Mouse (Mus musculus) megakaryocyte-erythroid progenitor cell, adult 5-6 weeks (primary cell): ENCODE data around the gene Pitpna. TPM values are rescaled to one million over a fixed set of nuclear protein-coding genes. Genes with fewer than 3 reads are reported as not detected.

Source experiments
- ATAC-seq: replicated peaks from 2 replicates; pipeline ENCODE4 v1.8.0; 2016; ENCODE audit warnings: mild to moderate bottlenecking, inconsistent platforms; ENCODE audit not compliant: severe bottlenecking, poor library complexity, low FRiP score, low TSS enrichment
- total RNA-seq, 2 experiments: library from RNA; stranded (forward) in 1 of 2; stranded (reverse) in 1 of 2; fragments of 200-1000, 215-1000 nt in 1 of 2; fragments of >200 nt in 1 of 2; fragmentation: Nextera tagmentation in 1 of 2; gene quantifications; 2 replicates each; pipeline ENCODE4 v1.2.3; 2014 to 2017

Pitpna gene
- total RNA-seq, 2 experiments from 2014 or later, result 58.2 to 96.5 TPM

DNA sequence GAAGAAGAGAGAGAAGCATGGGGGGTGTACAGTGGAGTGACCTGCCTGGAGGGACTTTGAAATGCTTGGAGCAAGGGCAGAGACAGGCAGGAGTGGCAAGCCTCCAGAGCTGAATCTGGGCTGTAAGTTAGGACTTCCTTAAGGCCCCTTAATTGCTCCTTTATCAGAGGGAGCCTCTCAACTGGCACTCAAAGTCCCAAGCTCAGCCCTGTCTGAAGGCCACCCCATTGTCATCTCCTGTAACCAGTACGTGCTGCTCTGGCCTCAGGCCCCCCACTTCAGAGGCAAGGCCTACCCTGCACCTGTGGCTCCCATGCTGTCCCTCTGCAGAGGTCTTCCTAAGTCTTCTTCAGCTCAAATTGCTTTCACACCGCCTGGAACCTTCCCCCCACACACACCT lies 4.4 kb upstream of the Pitpna start:
- ATAC-seq, result no peak

GRCm38 (mm10) chr11:75585061-75585460 lies 2.8 kb upstream of the Pitpna start:
- no peak for ATAC-seq

DNA sequence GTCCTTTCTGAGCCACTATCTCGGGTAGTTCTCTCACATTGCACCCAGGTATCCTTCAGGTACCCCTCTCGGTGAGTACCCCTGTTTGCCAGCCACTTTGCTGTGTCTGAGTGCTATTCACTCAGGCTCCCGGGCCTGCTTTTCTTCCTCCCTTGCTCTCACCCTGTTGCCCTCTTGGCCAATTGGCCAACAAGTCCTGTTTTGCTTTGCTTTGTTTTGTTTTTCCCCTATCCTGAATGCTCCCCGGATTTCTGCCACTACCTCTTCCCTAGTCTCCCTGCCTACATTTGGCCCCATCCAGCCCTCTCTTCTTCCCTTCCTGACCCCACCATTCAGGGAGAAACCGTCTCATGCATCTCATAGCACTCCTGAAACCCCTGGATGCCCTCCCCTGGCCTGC lies 1.9 kb upstream of the Pitpna start:
- no peak for ATAC-seq

DNA sequence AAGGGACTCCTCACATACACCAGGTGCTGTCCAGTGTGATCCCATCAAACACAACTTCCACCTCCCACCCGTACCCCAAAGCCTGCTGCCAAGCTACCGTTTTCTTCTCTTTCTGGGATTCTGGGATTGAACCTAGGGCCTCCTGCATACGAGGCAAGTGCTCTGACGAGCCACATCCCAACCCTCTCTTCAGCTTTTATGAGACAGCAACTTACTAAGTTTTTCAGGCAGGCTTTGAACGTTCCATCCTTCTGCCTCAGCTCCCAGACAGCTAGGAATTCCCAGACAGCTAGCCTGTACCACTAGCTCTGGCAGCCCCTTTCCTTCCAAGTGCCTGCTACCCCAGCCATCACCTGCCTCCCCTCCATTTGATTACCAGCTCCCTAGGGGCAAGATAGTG lies 934 bp upstream of the Pitpna start:
- no peak for ATAC-seq

DNA sequence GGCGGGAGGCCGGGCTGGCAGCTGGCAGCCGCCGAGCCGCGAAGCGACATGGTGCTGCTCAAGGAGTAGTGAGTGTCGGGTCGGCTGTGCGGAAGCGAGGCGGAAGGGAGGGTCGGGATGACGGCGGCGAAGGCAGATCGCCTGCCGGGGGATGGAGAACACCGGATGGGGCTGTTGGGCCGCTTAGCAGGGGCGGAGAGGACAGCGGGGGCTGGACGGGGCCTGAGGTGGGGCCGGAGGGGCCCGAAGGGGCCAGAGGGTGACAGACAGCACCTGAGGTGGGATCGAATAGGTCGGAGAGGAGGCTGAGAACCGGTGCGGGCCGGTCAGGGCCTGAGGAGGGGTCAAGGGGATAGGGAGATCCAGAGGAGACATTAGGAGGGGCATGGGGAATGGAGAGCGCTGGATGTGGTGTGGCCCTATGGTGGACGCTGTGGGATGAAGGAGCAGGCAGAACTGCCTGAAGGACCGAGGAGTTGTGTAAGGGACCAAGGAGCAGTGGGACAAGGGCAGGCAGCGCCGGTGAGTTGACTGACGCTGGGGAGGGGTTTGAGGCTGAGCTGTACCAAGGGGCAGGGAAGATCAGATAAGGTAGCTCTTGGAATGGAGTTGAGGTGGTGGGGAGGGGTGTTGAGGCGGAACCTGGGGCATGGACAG lies 516 bp downstream of the Pitpna start:
- ATAC-seq, result peak; percentile 14; the same call in 1 of the 2 replicates

- no peak for ATAC-seq
Measured at GRCm38 (mm10) chr11:75592612-75593011, 4.7 kb downstream of the Pitpna start.

DNA sequence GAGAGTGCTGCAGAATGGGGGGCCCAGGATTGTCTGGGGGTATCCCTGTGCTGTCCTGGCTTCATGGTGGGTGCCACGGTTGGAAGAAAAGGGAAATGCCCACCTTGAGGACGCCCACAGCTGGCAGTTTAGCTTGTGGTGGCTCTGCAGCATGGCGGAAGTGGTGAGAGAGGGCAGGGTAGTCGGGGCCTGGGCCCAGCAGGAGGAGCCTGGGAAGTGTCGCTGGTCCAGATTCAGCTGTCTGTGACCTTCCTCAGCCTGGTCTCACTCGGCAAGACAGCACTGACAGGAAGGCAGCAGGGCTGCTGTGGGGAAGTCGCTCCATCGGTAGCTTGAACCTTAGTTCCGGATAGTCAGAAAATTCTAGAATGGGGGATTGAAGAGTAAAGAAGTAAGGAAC lies 6.5 kb downstream of the Pitpna start:
- ATAC-seq, result 0 out of 2 replicates have a peak, but pooled peaks have one; percentile 19

GRCm38 (mm10) chr11:75595404-75595803 lies 7.5 kb downstream of the Pitpna start:
- ATAC-seq, result peak; percentile 36; the same call in 1 of the 2 replicates

- ATAC-seq, result no peak
Measured at GRCm38 (mm10) chr11:75595816-75596215, 7.9 kb downstream of the Pitpna start.

DNA sequence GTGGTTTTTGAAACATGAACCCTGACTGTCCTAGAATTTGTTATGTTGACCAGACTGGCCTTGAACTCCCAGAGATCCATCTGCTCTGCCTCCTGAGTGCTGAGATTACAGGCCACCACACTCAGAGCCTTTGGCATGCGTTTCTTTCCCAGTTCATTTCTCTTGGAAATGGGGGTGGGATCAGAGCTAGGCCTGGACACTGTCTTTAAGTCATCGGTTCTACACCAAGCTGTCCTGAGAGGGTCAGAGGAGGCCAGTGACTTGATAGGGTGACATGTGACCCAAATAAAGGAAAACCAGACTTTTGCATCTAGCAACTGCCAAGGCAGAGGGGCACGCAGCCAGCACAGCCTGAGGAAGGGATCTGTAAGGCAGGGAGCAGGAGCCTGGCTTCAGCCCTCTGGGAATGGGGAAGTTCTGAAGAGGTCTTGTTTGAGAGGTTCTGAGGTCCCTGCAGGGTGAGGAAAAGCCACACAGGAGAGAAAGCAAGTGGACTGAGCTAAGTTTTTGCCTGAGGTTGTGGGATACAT lies 8.9 kb downstream of the Pitpna start:
- no peak for ATAC-seq

DNA sequence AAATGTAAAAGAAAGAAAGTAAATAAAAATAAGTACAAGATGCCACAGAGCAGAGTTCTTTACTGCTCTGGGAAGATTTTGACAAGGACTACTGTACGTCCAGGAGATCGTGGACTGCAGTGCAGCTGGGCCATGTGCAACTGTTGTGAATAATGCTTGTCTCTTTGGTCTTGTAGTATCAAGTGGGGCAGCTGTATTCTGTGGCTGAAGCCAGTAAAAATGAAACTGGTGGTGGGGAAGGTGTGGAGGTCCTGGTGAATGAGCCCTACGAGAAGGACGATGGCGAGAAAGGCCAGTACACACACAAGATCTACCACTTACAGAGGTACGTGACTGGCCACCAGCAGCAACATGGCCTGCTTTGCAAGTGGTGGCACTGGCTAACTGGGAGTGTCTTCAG lies 10.1 kb downstream of the Pitpna start:
- ATAC-seq, result no peak

DNA sequence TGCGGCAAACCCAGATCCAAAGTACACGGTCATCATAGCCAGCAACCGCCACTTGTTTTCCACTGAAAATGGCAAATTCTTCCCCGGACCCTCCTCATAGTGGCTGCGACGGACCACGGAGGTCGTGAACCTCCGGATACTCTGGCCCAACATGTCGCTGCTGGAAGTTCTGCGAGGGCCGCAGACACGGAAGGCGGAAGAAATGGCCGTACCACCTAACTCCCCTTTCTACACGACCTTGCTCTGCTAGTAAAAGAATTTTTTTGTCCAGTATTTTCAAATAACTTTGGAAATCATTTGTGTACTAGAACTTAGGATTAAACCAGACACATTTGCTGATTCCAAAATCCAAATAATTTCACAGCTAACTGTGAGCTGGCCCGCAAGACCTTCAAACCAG lies 11.9 kb downstream of the Pitpna start:
- peak; percentile 79 for ATAC-seq

- ATAC-seq, result no peak
Measured at GRCm38 (mm10) chr11:75604826-75605225, 16.9 kb downstream of the Pitpna start.

GRCm38 (mm10) chr11:75605318-75605717 lies 17.4 kb downstream of the Pitpna start:
- no peak for ATAC-seq

GRCm38 (mm10) chr11:75608776-75609175 lies 20.9 kb downstream of the Pitpna start:
- no peak for ATAC-seq

DNA sequence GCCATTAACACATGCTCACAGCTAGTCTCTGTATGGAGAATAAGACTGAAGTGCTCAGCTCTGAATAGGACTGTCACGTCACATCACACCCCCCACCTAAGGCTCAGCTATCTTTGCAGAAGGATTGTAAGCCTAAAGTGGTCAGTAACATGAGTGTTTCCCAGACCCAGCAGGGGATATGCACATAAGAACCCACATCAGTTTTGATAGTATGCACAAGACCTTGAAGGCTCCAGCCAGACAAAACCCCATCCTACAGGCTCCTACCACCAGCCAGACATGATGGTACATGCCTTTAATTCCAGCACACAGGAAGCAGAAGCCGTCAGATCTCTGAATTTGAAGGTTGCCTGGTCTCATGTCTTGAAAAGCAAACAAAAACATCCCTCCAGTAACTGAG lies 22.1 kb downstream of the Pitpna start:
- no peak for ATAC-seq

DNA sequence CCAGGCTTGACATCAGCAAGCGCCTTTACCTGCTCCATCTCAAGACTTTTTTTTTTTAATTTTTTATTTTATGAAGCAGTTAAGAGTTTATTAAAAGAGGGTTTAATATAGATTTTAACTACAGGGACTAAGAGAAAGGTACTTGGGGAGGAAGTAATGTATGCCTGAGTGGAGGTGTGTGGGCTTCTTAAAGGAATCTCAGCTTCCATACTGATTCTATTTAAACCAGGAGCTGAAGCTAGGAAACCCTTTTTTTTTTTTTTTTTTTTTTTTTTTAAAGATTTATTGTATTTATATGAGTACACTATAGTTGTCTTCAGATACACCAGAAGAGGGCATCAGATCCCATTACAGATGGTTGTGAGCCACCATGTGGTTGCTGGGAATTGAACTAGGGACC lies 26.9 kb downstream of the Pitpna start:
- no peak for ATAC-seq

DNA sequence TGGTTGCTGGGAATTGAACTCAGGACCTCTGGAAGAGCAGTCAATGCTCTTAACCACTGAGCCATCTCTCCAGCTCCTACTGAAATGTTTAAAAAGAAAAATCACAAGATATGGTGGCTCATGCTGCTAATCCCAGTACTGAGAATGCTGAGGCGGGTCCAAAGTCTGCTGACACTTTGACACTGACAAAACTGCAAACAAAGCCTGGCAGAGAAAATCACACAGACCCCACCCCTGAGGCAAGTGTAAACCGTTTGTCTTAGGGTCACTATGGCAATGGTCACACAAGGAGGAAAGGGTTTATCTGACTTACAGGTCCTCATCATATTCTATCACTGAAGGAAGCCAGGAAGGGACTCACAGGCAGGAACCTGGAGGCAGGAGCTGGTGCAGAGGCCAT lies 27.7 kb downstream of the Pitpna start:
- ATAC-seq, result no peak

DNA sequence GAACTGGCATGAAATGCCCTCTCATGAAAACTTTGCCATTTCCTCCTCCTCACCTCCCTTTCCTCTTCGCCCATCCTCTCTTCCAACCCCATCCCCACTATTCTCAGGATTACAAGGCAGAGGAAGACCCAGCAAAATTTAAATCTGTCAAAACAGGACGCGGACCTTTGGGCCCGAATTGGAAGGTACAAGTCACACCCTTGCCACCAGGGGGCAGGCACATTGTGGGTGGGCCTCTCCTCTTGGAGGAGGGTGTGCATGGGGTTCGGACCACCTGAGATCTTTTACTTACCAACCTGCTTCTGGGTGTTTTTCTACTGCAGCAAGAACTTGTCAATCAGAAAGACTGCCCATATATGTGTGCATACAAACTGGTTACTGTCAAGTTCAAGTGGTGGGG lies 31.2 kb downstream of the Pitpna start:
- ATAC-seq, result no peak

GRCm38 (mm10) chr11:75620136-75620780 lies 32.4 kb downstream of the Pitpna start:
- no peak for ATAC-seq

DNA sequence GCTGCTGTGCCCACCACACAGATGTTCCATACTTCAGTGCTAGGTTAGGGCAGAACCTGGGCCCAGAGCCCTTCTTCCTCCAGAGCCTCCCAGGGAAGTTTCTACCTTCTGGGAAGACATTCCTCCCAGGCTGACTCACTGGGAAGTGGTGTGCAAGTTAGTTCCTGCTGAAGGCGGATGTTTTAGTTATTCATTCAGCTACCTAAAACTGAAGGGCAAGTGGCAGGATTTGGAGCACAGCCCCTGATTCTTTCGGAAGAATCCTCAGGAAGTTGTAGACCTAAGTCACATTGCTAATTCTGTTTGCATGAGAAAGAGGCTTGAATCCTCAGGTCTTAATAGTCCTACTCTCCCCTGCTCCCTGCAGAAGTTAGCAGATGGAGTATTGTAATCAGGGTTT lies 33.5 kb downstream of the Pitpna start:
- ATAC-seq, result no peak
